Mouse (Mus musculus) bone marrow macrophage, adult 2 months (primary cell): ENCODE results near the gene Kif3b. TPM values are rescaled to one million over a fixed set of nuclear protein-coding genes. Genes with fewer than 3 reads are reported as not detected.
"Not testable (repeated sequence)": the region's sequence is repeated elsewhere in the genome, so short reads cannot be mapped to it uniquely, and the experiment has no call there.

ENCODE experiments used
- H3K27ac ChIP-seq: 2 replicates; pipeline ENCODE4 v1.5.1; 2012; ENCODE audit warnings: low read depth, low read length; ENCODE audit not compliant: insufficient read depth
- H3K4me1 ChIP-seq: 2 replicates; pipeline ENCODE4 v1.6.1; 2012; ENCODE audit warnings: low read length; ENCODE audit not compliant: control insufficient read depth, insufficient read depth
- H3K4me3 ChIP-seq: 2 replicates; pipeline ENCODE4 v1.5.1; 2012; ENCODE audit warnings: mild to moderate bottlenecking, low read length, moderate library complexity; ENCODE audit not compliant: insufficient read depth
- CTCF ChIP-seq: IDR thresholded peaks from 2 replicates; pipeline ENCODE4 v1.5.1; 2012; ENCODE audit warnings: low read depth, mild to moderate bottlenecking, low read length, moderate library complexity
- POLR2A ChIP-seq: IDR thresholded peaks from 2 replicates; pipeline ENCODE4 v1.6.1; 2012; ENCODE audit warnings: mild to moderate bottlenecking, low read depth, low read length, borderline replicate concordance
- polyA plus RNA-seq: library from polyadenylated mRNA; stranded (reverse); fragments of >200 nt; gene quantifications from 2 replicates; pipeline ENCODE4 v1.2.4, GENCODE M21; 2012; ENCODE audit not compliant: missing spikeins, insufficient read depth, insufficient read length

The Kif3b gene
- polyA plus RNA-seq, 1 experiment: 38.6 TPM

GRCm38 (mm10) chr2:153274919-153275247 lies 16.3 kb upstream of the Kif3b start:
- H3K27ac ChIP-seq: no peak overlapping the region
- TF ChIP-seq CTCF (no peak), POLR2A (no peak)
- H3K4me1 ChIP-seq: peaks cover 5% of the 10 kb centered on the region; the same call in 1 of the 2 replicates
- H3K4me3 ChIP-seq: no peak overlapping the region

GRCm38 (mm10) chr2:153275577-153275976 lies 15.6 kb upstream of the Kif3b start:
- not testable (repeated sequence) for H3K4me1 ChIP-seq, H3K4me3 ChIP-seq, H3K27ac ChIP-seq

GRCm38 (mm10) chr2:153276440-153276839 lies 14.8 kb upstream of the Kif3b start:
- H3K27ac ChIP-seq: no peak overlapping the region
- no peak for TF ChIP-seq CTCF
- no peak for TF ChIP-seq POLR2A
- H3K4me1 ChIP-seq: peaks cover 5% of the 10 kb centered on the region; the same call in 1 of the 2 replicates
- H3K4me3 ChIP-seq: no peak overlapping the region

GRCm38 (mm10) chr2:153276846-153277245 lies 14.4 kb upstream of the Kif3b start:
- not testable (repeated sequence) for H3K4me3 ChIP-seq, H3K27ac ChIP-seq, H3K4me1 ChIP-seq

GRCm38 (mm10) chr2:153278357-153278756 lies 12.9 kb upstream of the Kif3b start:
- H3K4me3 ChIP-seq: no peak overlapping the region
- no peak for TF ChIP-seq POLR2A
- TF ChIP-seq CTCF: no peak
- peaks cover 5% of the 10 kb centered on the region; the same call in 1 of the 2 replicates for H3K4me1 ChIP-seq
- no peak overlapping the region for H3K27ac ChIP-seq

- no peak overlapping the region for H3K27ac ChIP-seq
- H3K4me3 ChIP-seq: no peak overlapping the region
- peaks cover 3% of the 10 kb centered on the region for H3K4me1 ChIP-seq
- no peak for TF ChIP-seq POLR2A
- TF ChIP-seq CTCF: no peak
These were observed 7.3 kb upstream of the Kif3b start for GRCm38 (mm10) chr2:153283919-153284318.

- Histone ChIP-seq H3K27ac (no peak overlapping the region), H3K4me3 (no peak overlapping the region), H3K4me1 (peaks cover 3% of the 10 kb centered on the region)
- TF ChIP-seq CTCF (no peak), POLR2A (no peak)
These were observed 4.7 kb upstream of the Kif3b start for GRCm38 (mm10) chr2:153286524-153286923.

- H3K27ac ChIP-seq: no peak overlapping the region
- peaks cover 12% of the 10 kb centered on the region for H3K4me1 ChIP-seq
- no peak for TF ChIP-seq POLR2A
- no peak for TF ChIP-seq CTCF
- H3K4me3 ChIP-seq: no peak overlapping the region
These were observed 3.4 kb upstream of the Kif3b start for GRCm38 (mm10) chr2:153287835-153288234.

- Histone ChIP-seq H3K4me1 (peaks cover 18% of the 10 kb centered on the region), H3K4me3 (peak overlapping the region; percentile 86), H3K27ac (no peak overlapping the region)
- no peak for TF ChIP-seq CTCF
- TF ChIP-seq POLR2A: no peak
These were observed 1.2 kb downstream of the Kif3b start for GRCm38 (mm10) chr2:153292305-153292861.

- peaks cover 37% of the 10 kb centered on the region for H3K4me1 ChIP-seq
- H3K27ac ChIP-seq: no peak overlapping the region
- TF ChIP-seq POLR2A (no peak), CTCF (no peak)
- no peak overlapping the region for H3K4me3 ChIP-seq
These were observed 4.0 kb downstream of the Kif3b start for GRCm38 (mm10) chr2:153295196-153295595.

GRCm38 (mm10) chr2:153297771-153298170 lies 6.6 kb downstream of the Kif3b start:
- Histone ChIP-seq H3K27ac (peak overlapping the region; percentile 91), H3K4me3 (no peak overlapping the region), H3K4me1 (peaks cover 29% of the 10 kb centered on the region)
- TF ChIP-seq POLR2A: no peak
- TF ChIP-seq CTCF: no peak
